Mouse (Mus musculus): ENCODE measurements around the gene Wwp2.

- no peak for TF ChIP-seq ZNF384 (IDR thresholded peaks at IDR 0.05; ENCODE audit: low read depth, low read length)
- TF ChIP-seq CHD2 (IDR thresholded peaks at IDR 0.05; ENCODE audit: low read depth, low read length): no peak
These were observed 36.4 kb downstream of the Wwp2 start for GRCm38 (mm10) chr8:107472403-107473100.

All from ES-E14 (cell line).